Comparison of ENCODE assay signal across 24 mouse cellular contexts in the genomic region with DNA sequence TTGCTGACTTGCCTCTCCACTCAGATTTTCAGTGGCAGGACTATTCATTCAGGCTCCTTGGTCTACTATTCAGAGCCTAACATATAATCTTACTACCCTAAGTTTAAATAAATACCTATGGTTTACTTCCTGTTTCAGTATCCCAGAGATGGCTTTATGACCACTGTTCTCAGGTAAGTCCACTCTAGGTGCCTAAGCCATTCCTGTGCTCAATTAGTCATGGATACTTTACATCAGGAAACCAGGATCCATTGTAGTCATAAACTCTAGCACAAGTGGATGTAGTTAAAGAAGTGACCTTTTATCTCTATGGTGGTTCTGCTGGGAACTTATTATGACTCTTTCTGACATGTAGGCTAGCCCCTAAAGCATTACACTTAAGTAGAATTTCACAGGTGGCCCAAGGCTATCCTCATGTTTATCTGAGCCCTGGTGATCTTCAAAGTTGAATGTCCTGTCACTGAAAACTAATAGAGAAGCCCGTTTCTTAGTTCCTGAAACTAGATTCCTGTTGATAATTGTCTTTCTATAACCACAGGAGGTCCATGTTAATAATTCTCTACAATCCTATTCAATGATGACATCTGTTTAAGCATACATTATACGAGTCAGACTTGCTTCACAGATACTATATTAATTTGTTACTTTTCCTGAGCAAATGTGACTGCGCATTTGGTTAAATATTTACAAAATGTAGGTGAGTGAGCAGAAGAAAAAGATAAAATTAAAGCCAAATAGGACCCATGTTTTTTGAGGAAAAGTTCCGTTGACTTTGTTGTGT.
"Had no signal": no experiment of that assay in that cellular context is flagged by ENCODE, and none has a peak within 500 bp of the region (broad histone marks: within the 10 kb centered on the region; RNA-seq: fewer than 3 reads in every experiment).

No protein-coding gene starts in this region.

- H3K9ac ChIP-seq: limb, embryonic 12.5 days; limb, embryonic 15.5 days; liver, embryonic 14.5 days; liver, postnatal 0 days; lung, embryonic 14.5 days; midbrain, embryonic 12.5 days; midbrain, embryonic 15.5 days; neural tube, embryonic 12.5 days; neural tube, embryonic 15.5 days had no signal

- ATAC-seq: liver, postnatal 0 days; lung, postnatal 0 days; midbrain, embryonic 15.5 days had no signal

- H3K4me1 ChIP-seq: limb, embryonic 12.5 days; limb, embryonic 15.5 days; midbrain, embryonic 12.5 days; midbrain, embryonic 15.5 days; neural tube, embryonic 12.5 days; neural tube, embryonic 15.5 days had no signal

- H3K27me3 ChIP-seq: limb, embryonic 12.5 days; limb, embryonic 15.5 days; midbrain, embryonic 12.5 days; midbrain, embryonic 15.5 days; neural tube, embryonic 12.5 days; neural tube, embryonic 15.5 days had no signal

- H3K9me3 ChIP-seq: limb, embryonic 12.5 days; limb, embryonic 15.5 days; midbrain, embryonic 12.5 days; midbrain, embryonic 15.5 days; neural tube, embryonic 12.5 days; neural tube, embryonic 15.5 days had no signal

- H3K4me2 ChIP-seq: limb, embryonic 12.5 days; limb, embryonic 15.5 days; liver, embryonic 11.5 days; lung, embryonic 14.5 days; midbrain, embryonic 12.5 days; midbrain, embryonic 15.5 days; neural tube, embryonic 12.5 days; neural tube, embryonic 15.5 days had no signal

- DNase-seq: kidney, adult 11 months; kidney, postnatal 14 days; kidney, postnatal 4 days; layer of hippocampus, postnatal 36 days; left cerebral cortex, postnatal 4 days; liver, postnatal 0 days; lung, embryonic 14.5 days; right cerebral cortex, adult 18-20 months; right cerebral cortex, postnatal 25 days; spleen, adult 18-20 months; thymus, adult 2 months; thymus, postnatal 25 days had no signal

- H3K27ac ChIP-seq: layer of hippocampus, adult 2 months; left cerebral cortex, adult 2 months; limb, embryonic 12.5 days; limb, embryonic 15.5 days; liver, embryonic 14.5 days; macrophage; midbrain, embryonic 12.5 days; midbrain, embryonic 15.5 days; neural tube, embryonic 12.5 days; neural tube, embryonic 15.5 days had no signal

- H3K36me3 ChIP-seq: limb, embryonic 12.5 days; limb, embryonic 15.5 days; midbrain, embryonic 12.5 days; midbrain, embryonic 15.5 days; neural tube, embryonic 12.5 days; neural tube, embryonic 15.5 days had no signal

- H3K4me3 ChIP-seq: layer of hippocampus, adult 2 months; left cerebral cortex, adult 2 months; limb, embryonic 12.5 days; limb, embryonic 15.5 days; midbrain, embryonic 12.5 days; midbrain, embryonic 15.5 days; neural tube, embryonic 12.5 days; neural tube, embryonic 15.5 days had no signal
